Mouse (Mus musculus): ENCODE measurements around the gene Fxyd5.

Fxyd5 gene

DNA sequence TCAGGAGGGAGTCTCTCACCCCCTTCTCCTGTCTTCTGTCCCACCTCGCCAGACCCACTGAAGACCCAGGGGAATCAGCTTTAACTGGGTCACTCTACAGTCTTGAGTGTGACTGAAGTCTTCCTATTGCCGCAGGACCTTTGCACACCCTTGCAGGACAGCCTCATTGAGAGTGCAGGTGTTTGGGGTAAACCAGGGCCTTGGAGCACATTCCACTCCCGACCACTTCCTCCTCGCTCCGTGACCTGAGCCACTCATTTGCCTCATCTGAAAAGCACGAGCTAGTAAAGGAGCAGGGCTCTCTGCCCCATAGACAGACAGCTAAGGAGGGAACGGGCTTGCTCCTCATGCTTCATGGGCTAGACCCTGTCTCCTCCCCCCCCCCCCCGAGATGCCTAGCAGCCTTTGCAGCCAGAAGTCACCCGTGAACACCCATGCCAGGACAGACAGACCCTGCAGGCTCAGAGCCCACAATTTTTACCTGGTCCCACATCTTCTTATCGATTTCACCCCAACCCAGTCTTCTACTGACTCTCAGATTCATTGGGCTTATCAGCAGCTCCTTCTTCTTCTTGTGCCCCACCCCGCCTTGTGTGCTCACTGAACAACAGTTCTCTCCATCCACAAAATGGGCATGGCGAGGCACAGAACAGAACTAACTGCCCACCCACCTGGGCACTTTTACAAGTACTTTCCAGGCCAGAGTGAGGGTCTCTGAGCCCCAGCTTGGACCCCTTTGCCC is 1.8 kb downstream of the Fxyd5 start:
- DNase-seq (ENCODE audit: low read depth), result peak; percentile 63

DNA sequence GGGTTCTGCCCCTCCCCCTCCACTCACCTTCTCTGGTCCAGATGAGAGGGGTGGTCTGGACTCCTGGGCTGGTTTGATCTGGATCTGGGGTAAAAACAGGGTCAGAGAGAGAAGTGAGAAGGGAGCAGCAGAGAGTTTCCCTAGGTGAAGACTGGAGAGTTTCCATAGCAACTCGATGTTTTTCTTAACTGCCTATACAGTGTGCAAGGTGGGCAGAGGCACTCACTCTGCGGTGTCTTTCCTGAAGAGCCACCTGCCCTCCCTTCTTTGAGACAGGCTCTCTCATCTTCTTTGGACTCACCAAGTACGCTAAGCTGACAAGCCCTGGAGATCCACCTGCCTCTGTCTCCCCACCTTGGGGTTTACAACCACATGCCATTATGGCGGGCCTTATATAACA is 3.3 kb downstream of the Fxyd5 start:
- peak; percentile 54 for DNase-seq (ENCODE audit: low read depth)

DNA sequence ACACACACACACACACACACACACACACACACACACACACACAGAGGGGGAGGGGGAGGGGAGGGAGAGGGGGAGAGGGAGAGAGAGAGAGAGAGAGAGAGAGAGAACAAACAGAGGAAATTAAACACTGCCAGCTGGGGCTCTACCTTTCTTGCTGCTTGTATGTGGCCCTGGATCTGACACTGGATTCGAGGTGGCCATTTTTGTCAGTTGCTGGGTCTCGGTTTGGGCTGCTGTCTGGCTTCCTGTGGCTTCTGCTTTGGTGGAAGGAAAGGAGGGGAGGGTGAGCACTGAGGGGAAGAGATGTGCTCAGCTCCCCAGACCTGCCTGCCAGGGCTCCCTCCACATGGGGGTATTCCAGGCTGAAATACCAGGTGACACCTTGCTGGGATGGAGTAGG is 4.6 kb downstream of the Fxyd5 start:
- peak; percentile 74 for DNase-seq (ENCODE audit: low read depth)

DNA sequence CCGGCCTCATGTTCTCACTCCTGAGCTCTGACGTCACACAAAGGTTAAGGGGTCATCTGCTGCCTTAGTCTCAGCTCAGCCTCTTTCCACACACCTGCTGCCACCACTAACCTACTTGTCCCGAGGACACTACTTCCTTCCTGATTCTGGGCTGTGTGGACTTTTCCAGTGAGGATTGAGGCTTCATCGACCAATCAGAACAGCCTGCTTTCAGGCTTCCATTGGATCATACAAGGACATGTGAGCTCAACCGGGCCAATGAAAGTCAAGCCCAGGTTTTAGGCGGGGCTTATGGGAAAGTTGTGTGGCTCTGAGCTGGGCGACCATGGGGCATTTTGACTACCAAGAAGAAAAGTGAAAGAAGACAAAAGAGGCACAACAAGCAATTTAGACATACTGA is 5.4 kb downstream of the Fxyd5 start:
- DNase-seq (ENCODE audit: low read depth), result peak; percentile 91

DNA sequence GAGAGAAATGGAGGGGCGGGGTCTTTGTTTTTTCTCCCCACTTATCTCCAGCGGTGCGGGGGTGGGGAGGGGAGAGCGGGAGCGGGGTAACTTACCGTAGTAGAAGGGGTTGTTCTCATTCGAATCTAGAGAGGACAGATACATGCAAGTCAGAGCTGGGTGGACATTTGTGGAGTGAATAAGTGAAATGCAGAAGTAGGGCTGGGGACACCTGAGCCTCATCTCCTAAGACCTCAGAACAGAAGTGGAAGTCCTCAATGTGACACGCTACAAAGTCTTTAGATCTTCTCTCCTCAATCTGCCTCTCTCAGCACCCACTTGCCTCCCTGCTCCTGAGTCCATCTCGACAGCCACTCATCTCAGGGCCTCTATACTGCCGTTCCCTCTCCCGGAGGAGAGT is 7.0 kb downstream of the Fxyd5 start:
- no peak for DNase-seq (ENCODE audit: low read depth)

DNA sequence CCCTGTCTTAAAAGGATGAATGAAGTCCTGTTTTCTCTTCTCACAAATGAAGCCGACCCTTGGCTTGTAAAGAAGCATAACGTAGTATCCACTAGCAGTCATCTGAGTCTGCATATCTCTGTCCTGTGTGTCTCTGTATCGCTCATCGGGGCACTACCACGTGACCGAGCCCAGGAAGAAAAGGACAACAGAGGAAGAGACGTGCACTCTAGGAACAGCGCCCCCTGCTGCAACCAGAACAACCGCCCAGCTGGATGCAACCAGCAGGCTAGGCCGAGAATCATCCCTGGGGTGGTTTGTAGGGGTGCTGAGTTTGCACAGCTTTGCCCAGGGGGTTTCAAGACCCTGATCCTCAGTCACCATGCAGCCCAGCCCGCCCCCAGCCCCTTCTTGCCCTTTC is 7.5 kb downstream of the Fxyd5 start:
- peak; percentile 91 for DNase-seq (ENCODE audit: low read depth)

DNA sequence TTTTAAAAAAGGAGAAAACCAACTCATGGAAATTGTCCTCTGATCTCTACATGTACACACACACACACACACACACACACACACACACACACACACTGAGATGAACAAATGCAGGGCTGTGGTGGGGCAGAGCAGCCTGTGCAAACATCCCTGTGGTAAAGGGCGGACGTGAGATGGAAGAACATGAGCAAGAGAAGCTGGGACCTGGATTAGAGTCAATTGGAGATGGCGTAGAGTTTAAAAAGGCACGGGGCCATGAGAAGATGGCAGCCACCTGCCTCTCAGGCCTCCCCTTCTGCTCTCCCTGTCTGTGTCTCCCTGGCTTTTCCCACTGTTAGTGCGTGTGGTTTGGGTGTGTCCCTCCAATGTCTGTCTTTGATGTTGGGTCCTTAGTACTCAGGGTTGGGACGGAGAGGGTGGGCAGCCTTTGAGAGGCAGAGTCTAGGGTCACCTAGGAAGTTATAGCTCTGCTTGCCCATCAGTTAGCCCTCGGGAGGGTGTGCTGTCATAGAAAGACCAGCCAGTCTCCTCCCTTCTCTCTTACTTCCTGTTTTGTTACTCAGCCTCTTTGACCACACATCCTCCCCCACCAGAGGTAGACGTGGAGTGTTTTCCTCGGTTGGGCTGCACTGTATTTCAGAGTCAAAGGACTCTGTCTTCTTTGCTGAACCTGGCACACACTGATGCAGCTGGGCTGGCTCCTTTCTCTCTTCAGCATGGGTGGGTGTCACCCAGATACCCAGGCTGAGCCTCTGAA is 8.7 kb downstream of the Fxyd5 start:
- DNase-seq (ENCODE audit: low read depth), result peak; percentile 88

DNA sequence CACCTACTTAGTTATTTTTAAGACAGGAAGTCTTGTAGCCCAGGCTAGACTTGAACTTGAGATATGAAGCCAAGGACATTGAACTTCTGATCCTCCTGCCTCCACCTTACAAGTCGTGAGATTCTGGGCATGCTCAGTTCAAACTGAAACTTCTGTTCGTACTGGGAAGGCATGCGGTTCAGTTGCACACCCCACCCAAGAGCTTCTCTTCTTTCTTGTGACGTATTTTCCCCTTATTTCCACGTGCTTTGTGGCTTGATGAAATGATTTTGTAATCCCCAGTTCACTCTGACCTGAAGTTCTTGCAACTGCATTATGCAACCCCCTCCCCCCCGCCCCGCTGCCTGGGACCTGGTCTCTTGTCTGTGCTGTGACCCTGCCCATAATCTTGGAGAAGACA is 10.6 kb downstream of the Fxyd5 start:
- DNase-seq (ENCODE audit: low read depth), result peak; percentile 88

DNA sequence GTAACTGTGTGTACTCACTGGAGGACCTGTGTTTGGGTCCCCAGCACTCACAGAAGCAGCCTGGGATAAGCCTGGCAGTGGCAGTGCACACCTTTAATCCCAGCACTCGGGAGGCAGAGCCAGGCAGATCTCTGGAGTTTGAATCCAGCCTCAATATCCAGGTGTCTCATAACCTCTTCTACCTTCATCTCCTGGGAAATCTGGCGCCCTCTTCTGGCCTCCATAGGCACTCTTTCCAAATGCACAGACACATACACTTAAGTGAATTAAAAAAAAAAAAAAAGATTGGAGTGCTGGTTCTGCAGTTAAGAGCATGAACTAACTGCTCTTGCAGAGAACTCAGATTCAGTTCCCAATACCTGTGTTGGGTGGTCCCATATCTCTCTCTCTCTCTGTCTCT is 11.6 kb downstream of the Fxyd5 start:
- DNase-seq (ENCODE audit: low read depth), result peak; percentile 62

DNA sequence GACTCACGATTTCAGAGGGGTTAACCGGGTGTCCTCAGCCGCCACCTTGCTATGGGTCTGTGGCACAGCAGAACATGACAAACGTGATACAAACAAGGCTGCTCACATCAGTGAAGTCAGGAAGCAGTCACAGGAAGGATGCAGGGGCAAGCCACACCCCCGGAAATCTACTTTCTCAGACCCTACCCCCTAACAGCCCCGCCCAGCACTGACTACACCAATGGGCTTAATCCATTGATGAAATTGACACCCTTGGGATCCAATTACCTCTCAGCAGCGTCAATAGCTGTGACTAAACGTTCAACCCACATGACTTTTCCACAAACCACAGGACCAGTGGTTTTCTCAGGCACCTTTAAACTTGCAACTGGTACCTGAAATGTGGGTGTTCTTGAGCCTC is 13.7 kb downstream of the Fxyd5 start:
- DNase-seq (ENCODE audit: low read depth), result peak; percentile 85

DNA sequence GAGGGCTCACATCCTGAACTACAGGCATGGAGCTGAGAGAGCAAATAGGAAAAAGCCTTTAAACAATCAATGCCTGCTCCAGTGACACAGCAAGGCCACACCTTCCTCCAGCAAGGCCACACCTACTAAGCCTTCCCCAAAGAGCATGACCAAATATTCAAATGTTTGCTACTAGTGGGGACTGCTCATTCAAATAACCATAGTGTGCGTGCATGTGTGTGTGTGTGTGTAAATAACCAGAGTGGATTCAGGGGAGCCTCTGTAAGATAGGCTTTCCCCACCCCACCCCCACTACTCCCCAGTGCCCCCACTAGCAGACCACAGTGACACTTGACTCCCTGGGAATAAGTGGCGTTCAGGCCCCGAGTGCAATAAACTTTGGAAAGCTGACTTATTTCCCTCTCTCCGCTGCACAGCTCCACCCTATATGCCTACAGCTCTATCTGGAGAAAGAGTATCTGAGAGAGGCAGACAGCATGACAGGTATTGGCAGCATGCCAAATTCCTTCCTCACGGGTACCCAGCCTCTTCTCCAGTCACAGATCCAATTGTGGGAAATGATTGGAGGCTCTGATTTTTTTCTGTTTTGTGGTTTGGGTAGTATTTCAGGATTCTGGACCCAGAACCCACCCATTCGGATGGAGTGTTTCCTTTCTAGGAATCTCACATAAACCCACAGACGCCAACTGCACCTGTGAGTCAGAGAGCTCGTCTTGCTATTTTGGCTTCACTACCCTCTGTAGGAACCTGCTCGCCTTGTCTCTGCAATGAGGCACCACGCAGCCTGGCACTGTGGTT is 25.0 kb downstream of the Fxyd5 start:
- DNase-seq (ENCODE audit: low read depth), result peak; percentile 26

DNA sequence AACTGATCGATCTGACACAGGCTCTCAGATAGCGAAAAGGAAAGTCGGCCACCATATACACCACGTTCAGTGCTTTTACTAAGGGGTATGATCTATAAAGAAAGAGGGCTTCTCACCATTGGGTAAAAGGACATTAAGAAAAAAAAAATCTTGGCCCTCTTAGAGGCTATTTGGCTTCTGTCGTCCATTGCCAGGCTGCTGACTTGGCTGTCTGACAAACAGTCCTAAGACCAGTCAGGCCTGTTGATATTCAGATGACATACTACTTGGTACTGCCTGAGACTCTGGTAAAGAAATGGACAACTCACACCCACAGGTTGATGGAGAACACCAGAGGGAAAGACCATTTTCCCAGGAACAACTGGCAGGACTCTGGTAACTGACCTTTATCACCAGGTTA is 29.3 kb downstream of the Fxyd5 start:
- no peak for DNase-seq (ENCODE audit: low read depth)

DNA sequence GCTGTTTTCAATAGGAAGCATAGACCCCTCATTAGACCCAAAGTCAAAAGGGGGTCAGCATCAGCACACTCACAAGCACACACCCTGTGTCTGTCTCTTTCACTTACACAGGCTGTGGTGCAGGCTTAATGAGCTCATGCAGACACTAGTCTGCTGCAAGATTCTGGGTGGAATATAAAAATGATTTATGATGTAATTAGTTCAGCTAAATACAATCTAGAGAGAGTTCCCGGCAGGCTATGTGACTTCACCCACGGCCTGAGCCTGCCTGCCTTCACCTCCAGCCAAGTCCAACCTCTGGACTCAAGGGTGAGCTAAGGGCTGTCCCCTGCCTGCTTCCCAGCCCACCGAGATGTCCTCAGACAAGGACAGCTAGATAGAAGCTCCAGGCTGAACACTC is 33.4 kb downstream of the Fxyd5 start:
- no peak for DNase-seq (ENCODE audit: low read depth)

DNA sequence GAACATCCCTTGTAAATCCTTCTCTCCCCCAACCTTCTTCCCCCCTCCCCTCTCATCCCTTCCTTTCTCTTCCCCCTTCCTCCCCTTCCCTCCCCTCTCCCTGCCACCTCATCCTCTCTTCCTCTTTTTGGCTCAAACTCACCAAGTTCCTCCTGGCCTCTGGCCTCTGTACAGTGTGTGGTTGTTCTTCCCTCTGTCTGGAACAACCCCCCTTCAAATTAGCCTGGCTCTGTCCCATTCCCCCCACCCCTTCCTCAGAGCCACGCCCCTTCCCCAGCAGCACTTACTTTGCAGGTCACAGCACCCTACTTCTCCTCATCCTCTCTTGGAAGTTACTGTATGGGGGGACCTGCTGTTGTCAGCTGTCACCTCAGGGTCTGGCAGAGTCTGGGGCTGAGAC is 34.1 kb downstream of the Fxyd5 start:
- no peak for DNase-seq (ENCODE audit: low read depth)

DNA sequence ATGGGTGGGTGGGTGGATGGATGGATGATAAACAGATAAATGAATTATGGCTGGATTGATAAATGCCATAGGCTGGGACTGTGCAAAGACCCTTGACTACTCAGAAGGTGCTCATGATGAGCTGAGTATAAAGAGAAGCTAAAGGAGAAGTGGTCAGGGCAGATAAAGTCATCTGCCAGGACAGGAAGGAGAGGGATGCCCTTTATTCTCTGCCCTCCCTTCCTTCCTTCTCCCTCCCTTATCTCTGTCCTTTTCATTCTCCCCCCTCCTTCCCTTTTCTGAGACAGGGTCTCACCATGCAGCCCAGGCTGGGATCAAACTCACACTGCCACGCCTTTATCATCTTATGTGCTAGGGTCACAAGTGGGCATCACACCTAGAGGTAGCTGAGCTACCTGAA is 34.5 kb downstream of the Fxyd5 start:
- DNase-seq (ENCODE audit: low read depth), result no peak

DNA sequence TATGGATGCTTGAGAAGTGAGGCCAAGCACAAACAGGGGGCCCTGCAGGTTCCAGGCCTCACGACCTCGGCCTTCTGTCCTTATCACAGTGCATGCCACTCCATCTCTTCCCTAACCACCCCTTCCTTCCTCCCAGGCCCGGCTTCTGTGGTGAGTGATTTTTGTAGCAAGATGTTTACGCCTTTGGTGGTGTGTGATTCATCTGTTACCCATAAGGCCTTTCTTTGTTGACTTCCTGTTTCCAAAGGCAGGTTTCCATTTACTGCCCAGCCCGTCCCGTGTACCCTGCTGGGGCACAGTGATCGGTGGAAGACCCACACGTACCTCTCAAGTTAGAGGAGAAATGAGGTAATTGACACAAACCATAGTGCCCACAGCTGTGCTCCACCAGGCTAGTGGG is 39.6 kb downstream of the Fxyd5 start:
- DNase-seq (ENCODE audit: low read depth), result peak; percentile 88

DNA sequence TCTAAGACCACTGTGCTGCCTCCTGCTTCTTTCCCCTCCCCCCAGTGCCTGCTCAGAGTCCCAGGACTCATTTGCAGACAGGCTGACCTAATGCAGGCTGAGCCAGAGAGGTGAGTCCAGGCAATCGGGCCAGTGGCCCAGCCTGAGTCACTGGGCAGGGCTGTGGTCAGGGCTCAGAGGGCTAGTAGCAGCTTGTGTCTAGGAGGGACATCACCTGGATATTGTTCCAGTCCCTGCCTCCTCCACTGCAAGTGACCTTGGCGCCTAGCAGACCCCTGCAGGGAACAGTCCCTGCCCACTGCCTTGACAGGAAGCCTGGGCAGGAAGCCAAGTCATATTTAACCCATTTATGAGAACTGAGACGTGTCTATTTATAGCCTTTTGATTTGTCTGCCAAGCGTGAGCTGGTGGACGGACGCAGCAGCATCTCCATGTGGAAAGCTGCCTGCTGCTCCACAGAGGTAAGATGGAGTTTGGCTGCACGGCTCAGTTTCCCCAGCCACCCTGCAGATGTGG is 41.7 kb downstream of the Fxyd5 start:
- peak; percentile 78 for DNase-seq (ENCODE audit: low read depth)

DNA sequence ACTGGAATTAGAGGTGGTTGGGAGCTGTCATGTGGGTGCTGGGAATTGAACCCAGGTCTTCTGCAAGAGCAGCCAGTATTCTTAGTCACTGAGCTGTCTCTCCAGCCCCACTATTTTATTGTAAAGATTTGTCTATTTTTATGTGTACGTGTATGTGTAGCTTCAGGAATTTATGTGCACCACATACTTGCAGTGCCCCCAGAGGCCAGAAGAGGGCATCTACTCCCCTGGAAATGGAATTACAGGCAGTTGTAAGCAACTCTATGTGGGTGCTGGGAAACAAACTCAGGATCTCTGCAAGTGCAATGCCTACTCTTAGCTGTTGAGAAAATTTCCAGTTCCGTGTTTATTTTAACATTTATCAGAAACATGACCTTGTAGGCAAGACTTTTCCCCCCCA is 45.8 kb downstream of the Fxyd5 start:
- DNase-seq (ENCODE audit: low read depth), result peak; percentile 48

DNA sequence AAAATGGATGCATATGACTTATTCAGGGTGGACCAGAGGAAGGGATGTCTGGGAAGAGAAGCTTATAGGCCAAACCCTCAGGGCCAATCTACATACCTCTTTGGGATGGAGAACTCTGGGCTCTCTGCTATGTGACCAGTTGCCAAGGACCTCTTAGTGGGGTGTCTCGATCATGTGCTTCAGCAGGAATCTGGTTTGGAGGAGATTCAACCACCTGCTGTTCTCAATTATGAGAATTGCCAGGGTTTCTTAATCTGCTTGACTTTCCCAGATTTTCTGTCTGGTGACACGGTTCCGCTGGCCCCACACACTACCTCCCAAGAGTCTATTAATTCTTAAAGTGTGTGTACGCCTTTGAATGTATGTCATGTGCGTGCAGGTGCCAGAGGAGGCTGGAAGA is 48.3 kb downstream of the Fxyd5 start:
- no peak for DNase-seq (ENCODE audit: low read depth)

DNA sequence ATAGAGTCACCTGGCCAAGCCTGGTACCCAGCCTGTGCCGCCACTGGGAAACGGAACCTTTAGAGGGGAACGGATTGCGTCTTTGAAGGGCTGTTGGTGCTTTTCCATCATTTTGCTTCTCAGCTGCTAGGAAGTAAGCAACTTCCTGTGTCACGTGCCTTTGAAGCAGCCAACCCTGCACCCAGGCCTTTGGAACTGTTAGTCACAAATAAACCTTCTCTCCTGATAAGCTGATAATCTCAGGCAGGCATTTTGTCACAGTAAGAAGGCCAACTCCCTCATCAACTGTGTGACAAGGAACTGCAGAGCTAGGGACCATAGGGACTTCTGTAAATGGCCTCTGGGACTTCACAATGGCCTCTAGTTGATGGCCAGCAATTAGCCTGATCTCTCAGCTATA is 50.1 kb downstream of the Fxyd5 start:
- DNase-seq (ENCODE audit: low read depth), result no peak

DNA sequence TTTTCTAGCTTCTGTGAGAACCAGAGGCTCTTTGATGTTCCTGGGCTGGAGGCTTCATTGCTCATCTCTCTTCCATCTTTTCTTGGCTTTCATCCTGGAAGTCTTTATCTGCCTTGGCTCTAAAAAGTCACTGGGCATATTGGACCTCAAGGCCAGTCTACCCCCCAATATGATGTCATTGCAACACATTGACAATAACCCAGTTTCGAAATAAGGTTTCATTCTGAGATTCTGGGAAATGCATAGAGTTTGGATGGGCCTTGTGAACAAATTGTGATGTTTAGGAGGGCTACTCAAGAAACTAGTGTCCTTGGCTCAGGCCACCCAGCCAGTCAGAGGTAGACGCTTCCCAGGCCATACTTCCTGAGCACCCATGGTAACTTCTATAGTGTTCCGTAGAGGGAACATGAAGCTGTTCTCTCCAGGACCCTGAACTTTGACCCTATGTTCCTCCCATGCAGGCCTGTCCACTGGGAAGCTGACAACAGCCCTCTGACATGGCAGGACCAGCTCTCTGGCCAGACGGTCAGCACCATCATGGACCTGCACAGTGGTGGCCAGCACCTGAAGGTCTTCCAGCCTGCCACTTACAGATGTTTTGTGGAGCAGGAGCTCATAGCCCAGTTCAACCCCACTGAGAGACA is 53.6 kb downstream of the Fxyd5 start:
- no peak for DNase-seq (ENCODE audit: low read depth)

DNA sequence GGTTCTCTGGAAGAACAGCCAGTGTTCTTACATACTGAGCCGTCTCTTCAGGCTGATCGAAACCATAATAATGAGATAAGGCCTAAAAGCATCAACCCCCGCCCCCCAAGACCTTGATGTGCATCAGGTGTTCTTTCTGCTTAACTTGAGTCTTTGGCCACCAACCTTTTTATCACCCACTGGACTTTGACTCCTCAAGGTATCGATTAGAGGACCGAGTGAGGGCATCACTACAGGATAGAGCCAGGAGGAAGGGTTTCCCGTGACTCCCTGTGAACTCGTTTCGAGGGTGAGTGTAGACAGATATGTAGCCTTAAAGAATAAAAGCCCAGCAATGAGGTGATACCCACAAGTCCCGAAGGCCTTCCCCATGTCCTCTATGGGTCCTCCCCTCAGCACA is 56.9 kb downstream of the Fxyd5 start:
- DNase-seq (ENCODE audit: low read depth), result no peak
